Mouse (Mus musculus): ENCODE results near the gene 4430402I18Rik.

DNA sequence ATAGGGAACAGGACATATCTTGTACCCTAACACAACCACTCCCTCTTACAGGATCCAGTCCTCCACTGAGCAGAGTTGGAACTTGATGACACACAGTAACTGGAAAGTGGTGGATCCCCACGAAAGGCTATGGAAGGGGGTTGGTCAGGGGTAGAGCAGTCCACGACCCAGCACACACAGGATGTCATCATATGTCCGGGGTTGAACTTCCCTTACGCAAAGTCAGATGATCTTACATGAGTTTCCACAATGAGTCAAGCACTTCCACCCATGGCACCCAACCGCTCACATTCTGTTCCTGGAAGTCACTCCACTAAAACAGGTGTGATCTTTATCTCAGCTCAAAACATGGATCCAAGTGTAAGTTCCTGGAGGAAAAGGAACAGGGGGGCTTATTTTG lies 49.8 kb downstream of the 4430402I18Rik start:
- TF ChIP-seq CTCF (IDR thresholded peaks at IDR 0.05), result no peak
- TF ChIP-seq POLR2A (IDR thresholded peaks at IDR 0.05; ENCODE audit: insufficient read depth, low read depth, low read length), result no peak

All from heart, adult 2 months (tissue).